Mouse (Mus musculus) olfactory bulb, adult 2 months (tissue): ENCODE results near the gene Mafb.

Experiments used
- CTCF ChIP-seq: fragments of 200-500 bp; IDR thresholded peaks from 2 replicates; pipeline ENCODE4 v1.5.1; 2012; ENCODE audit warnings: low read depth, mild to moderate bottlenecking, low read length, moderate library complexity; ENCODE audit not compliant: insufficient read depth
- POLR2A ChIP-seq: fragments of 200-500 bp; IDR thresholded peaks from 2 replicates; pipeline ENCODE4 v1.6.1; 2012; ENCODE audit warnings: mild to moderate bottlenecking, low read depth, low read length, moderate library complexity; ENCODE audit not compliant: insufficient read depth

DNA sequence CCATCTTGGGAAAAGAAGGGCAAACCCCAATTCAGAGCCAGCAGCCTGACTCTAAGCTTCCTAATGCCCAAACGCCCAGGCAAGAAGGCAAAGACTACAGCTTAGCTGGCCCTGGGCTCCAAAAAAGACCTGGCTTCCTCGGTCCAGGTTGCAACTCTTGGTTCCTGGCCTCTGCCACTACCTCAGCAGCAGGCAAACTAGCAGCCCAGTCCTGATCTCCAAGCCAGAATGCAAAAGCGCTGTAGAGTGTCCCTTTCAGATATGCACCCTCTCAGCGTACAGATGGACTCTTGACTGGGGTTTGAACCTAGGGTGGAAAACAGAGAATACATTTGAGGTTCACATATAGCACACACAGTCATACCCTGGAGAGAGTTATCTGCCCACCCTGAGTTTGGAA, 3.7 kb downstream of the Mafb start:
- TF ChIP-seq CTCF, result no peak
- no peak for TF ChIP-seq POLR2A
